Mouse (Mus musculus) induced T-regulatory cell, adult 2 months (primary cell): ENCODE results near the gene Hdac7.

ENCODE experiments used
- DNase-seq: peaks from one replicate; pipeline ENCODE4 v3.0.0-alpha.2; 2012; ENCODE audit warnings: low read depth

Gene Hdac7

DNA sequence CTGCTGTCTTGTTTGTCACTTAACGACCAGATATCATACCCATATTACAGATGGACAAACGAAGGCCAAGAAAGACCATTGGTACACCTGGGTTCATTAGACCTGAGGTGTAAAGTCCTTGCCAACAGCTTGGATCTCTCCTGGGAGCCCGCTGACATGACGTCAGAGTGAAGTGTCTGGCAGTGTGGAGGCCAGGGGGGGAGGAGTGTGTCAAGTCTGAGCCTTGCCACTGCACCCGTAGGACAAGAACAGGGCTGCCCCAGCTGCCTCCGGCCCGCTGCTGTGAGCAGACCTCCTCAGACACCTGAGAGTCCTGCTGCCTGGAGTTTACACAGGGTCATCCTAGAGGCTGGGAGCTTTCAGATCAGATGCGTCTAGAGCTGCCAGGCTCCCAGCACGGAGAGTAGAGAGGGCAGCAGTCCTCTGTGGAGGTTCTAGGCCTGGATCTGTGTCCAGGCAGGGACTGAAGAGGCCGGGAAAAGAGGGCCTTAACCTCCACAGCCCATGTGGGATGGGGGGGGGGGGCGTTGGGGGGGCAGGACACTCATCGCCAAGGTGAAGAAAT is 100.3 kb downstream of the Hdac7 start:
- no peak for DNase-seq

DNA sequence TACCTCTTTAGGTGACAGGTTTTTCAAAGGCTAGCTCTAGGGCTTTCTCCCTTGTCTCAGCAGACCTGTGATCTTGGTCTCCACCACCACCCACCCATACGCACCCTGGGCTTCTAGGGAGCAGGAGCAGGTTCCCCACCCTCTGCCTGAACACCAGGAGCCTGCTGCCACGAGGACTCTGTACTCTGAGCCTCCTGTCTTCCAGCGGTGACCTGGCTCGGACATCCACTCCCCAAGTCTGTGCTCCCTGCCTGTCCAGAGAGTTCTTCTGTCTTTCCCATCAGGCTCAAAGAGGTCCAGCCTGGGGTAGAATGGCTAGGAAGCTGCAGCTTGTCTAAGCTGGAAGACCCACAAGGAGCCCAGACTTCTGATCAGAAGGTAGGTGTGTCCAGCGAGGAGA is 101.1 kb downstream of the Hdac7 start:
- DNase-seq: no peak
